Mouse (Mus musculus): ENCODE data around the gene Olfr134. TPM values are rescaled to one million over a fixed set of nuclear protein-coding genes. Genes with fewer than 3 reads are reported as not detected.
"Not testable (repeated sequence)": the region's sequence is repeated elsewhere in the genome, so short reads cannot be mapped to it uniquely, and the experiment has no call there.

Olfr134 gene
- polyA plus RNA-seq (2016; fragmentation: Nextera tagmentation; extraction: Ambion mirVana) = not detected in 2 replicates

GRCm38 (mm10) chr17:38171088-38171487 is at the start of gene Olfr134:
TSS of gene Olfr134 (plus strand) at chr17:38171388.
- H3K4me2 ChIP-seq = no peak within 1 kb of the TSS
- no peak within 1 kb of the TSS for H3K9ac ChIP-seq
- H3K4me3 ChIP-seq (replicated peaks) = no peak within 1 kb of the TSS
- H3K27ac ChIP-seq = no peak within 1 kb of the TSS
- H3K36me3 ChIP-seq (replicated peaks) = no peaks in the 10 kb centered on the region
- 78% methylated on average over 3 of the region's 3 CpGs for WGBS
- no peaks in the 10 kb centered on the region for H3K4me1 ChIP-seq
- ATAC-seq (ENCODE audit: low FRiP score) = no peak
- H3K27me3 ChIP-seq = no peaks in the 10 kb centered on the region
- H3K9me3 ChIP-seq = no peaks in the 10 kb centered on the region

- H3K9ac ChIP-seq; H3K27ac ChIP-seq; ATAC-seq (ENCODE audit: low FRiP score); H3K36me3 ChIP-seq (replicated peaks); H3K9me3 ChIP-seq; H3K4me3 ChIP-seq (replicated peaks); H3K4me1 ChIP-seq; H3K27me3 ChIP-seq; H3K4me2 ChIP-seq: not testable (repeated sequence)
- WGBS = 100% methylated on average over 1 of the region's 1 CpGs
Measured at GRCm38 (mm10) chr17:38124199-38124598, 47.0 kb upstream of the Olfr134 start.

GRCm38 (mm10) chr17:38125371-38125770 is 45.8 kb upstream of the Olfr134 start:
- H3K9me3 ChIP-seq; H3K9ac ChIP-seq; H3K4me3 ChIP-seq (replicated peaks); H3K4me2 ChIP-seq; H3K4me1 ChIP-seq; H3K27ac ChIP-seq; H3K36me3 ChIP-seq (replicated peaks); H3K27me3 ChIP-seq; ATAC-seq (ENCODE audit: low FRiP score): not testable (repeated sequence)
- 60% methylated on average over 3 of the region's 3 CpGs for WGBS

GRCm38 (mm10) chr17:38134426-38134825 is 36.8 kb upstream of the Olfr134 start, which contains the start of gene Olfr132:
TSS of gene Olfr132 (minus strand) at chr17:38134526.
- Histone ChIP-seq H3K4me2 (no peak within 1 kb of the TSS), H3K4me1 (no peaks in the 10 kb centered on the region), H3K36me3 (replicated peaks) (no peaks in the 10 kb centered on the region), H3K27me3 (no peaks in the 10 kb centered on the region), H3K9ac (no peak within 1 kb of the TSS), H3K9me3 (no peaks in the 10 kb centered on the region), H3K4me3 (replicated peaks) (no peak within 1 kb of the TSS), H3K27ac (no peak within 1 kb of the TSS)
- no peak for ATAC-seq (ENCODE audit: low FRiP score)
- WGBS = 76% methylated on average over 1 of the region's 1 CpGs

GRCm38 (mm10) chr17:38144981-38145380 is 26.2 kb upstream of the Olfr134 start, which contains the start of gene Olfr133:
TSS of gene Olfr133 (plus strand) at chr17:38145281.
- Histone ChIP-seq H3K9ac (no peak within 1 kb of the TSS), H3K27me3 (no peaks in the 10 kb centered on the region), H3K4me2 (no peak within 1 kb of the TSS), H3K4me3 (replicated peaks) (no peak within 1 kb of the TSS), H3K9me3 (no peaks in the 10 kb centered on the region), H3K4me1 (no peaks in the 10 kb centered on the region), H3K36me3 (replicated peaks) (no peaks in the 10 kb centered on the region), H3K27ac (no peak within 1 kb of the TSS)
- WGBS = 69% methylated on average over 2 of the region's 2 CpGs
- no peak for ATAC-seq (ENCODE audit: low FRiP score)

GRCm38 (mm10) chr17:38204035-38204434 is 32.8 kb downstream of the Olfr134 start, which contains the start of gene Olfr135:
TSS of gene Olfr135 (plus strand) at chr17:38204335.
- H3K27me3 ChIP-seq = no peaks in the 10 kb centered on the region
- 0 out of 2 replicates have a peak, but pooled peaks cover 8% of the 10 kb centered on the region for H3K9me3 ChIP-seq
- no peak within 1 kb of the TSS for H3K9ac ChIP-seq
- 83% methylated on average over 1 of the region's 1 CpGs for WGBS
- no peak within 1 kb of the TSS for H3K4me2 ChIP-seq
- H3K27ac ChIP-seq = no peak within 1 kb of the TSS
- no peak for ATAC-seq (ENCODE audit: low FRiP score)
- H3K4me1 ChIP-seq = no peaks in the 10 kb centered on the region
- no peaks in the 10 kb centered on the region for H3K36me3 ChIP-seq (replicated peaks)
- H3K4me3 ChIP-seq (replicated peaks) = no peak within 1 kb of the TSS

Other genes with a start within 250 kb of the Olfr134 start
- not detected in 2 replicates for gene Olfr761, start 218.3 kb upstream of the Olfr134 start, polyA plus RNA-seq (2016; fragmentation: Nextera tagmentation; extraction: Ambion mirVana)
- 0.05 TPM in 1 of 2 replicates, not detected in the other for gene Olfr129, start 111.3 kb upstream of the Olfr134 start, polyA plus RNA-seq (2016; fragmentation: Nextera tagmentation; extraction: Ambion mirVana)
- not detected in 2 replicates for gene Olfr130, start 107.5 kb upstream of the Olfr134 start, polyA plus RNA-seq (2016; fragmentation: Nextera tagmentation; extraction: Ambion mirVana)
- gene Olfr131, start 82.7 kb upstream of the Olfr134 start, polyA plus RNA-seq (2016; fragmentation: Nextera tagmentation; extraction: Ambion mirVana) = not detected in 2 replicates
- not detected in 2 replicates for gene Olfr132, start 36.9 kb upstream of the Olfr134 start, polyA plus RNA-seq (2016; fragmentation: Nextera tagmentation; extraction: Ambion mirVana)
- gene Olfr133, start 26.1 kb upstream of the Olfr134 start, polyA plus RNA-seq (2016; fragmentation: Nextera tagmentation; extraction: Ambion mirVana) = not detected in 2 replicates
- not detected in 2 replicates for gene Olfr135, start 32.9 kb downstream of the Olfr134 start, polyA plus RNA-seq (2016; fragmentation: Nextera tagmentation; extraction: Ambion mirVana)
- not detected in 2 replicates for gene Olfr138, start 89.6 kb downstream of the Olfr134 start, polyA plus RNA-seq (2016; fragmentation: Nextera tagmentation; extraction: Ambion mirVana)
- gene Olfr137, start 136.2 kb downstream of the Olfr134 start, polyA plus RNA-seq (2016; fragmentation: Nextera tagmentation; extraction: Ambion mirVana) = not detected in 2 replicates
- gene Olfr136, start 158.4 kb downstream of the Olfr134 start, polyA plus RNA-seq (2016; fragmentation: Nextera tagmentation; extraction: Ambion mirVana) = not detected in 2 replicates
- gene Esp36, start 248.8 kb downstream of the Olfr134 start, polyA plus RNA-seq (2016; fragmentation: Nextera tagmentation; extraction: Ambion mirVana) = not detected in 2 replicates

Measured in forebrain, embryonic 12.5 days (tissue).